Mouse (Mus musculus) MN1 (cell line): ENCODE measurements around the gene Ccdc9b.

Experiments
- DNase-seq: peaks from one replicate; pipeline ENCODE4 v3.0.0-alpha.2; 2016; ENCODE audit warnings: low spot score

Gene Ccdc9b

GRCm38 (mm10) chr2:118711038-118711494 lies 51.4 kb downstream of the Ccdc9b start:
- DNase-seq = no peak

- DNase-seq = no peak
These were observed 52.7 kb downstream of the Ccdc9b start for GRCm38 (mm10) chr2:118709655-118710221.

GRCm38 (mm10) chr2:118708472-118708871 lies 54.0 kb downstream of the Ccdc9b start:
- no peak for DNase-seq

- DNase-seq = no peak
These were observed 56.0 kb downstream of the Ccdc9b start for GRCm38 (mm10) chr2:118706436-118706835.
